ENCODE assay signal across 8 mouse cellular contexts in genomic region chr11:75231756-75232155, GRCm38 (mm10). TPM values are rescaled to one million over a fixed set of nuclear protein-coding genes. Genes with fewer than 3 reads are reported as not detected.
A peak's percentile ranks its signal among the peaks of the same experiment; 100 is the strongest.
DNase-seq lines count a peak whose midpoint lies in the region; ATAC-seq and TF ChIP-seq lines count a peak whose summit lies in the region.

No protein-coding gene starts in this region.

- peak; percentile 83 for DNase-seq in midbrain, embryonic 10.5 days (ENCODE audit: low spot score)
- peak; percentile 82 for DNase-seq in adrenal gland, postnatal 25 days
- DNase-seq in embryonic facial prominence, embryonic 10.5 days (ENCODE audit: low spot score), result peak; percentile 82
- DNase-seq in heart, postnatal 14 days, result peak; percentile 70 to 78
- DNase-seq in liver, embryonic 11.5 days (ENCODE audit: low spot score), result peak; percentile 76
- DNase-seq in urinary bladder, postnatal 25 days (ENCODE audit: low spot score), result peak; percentile 64

- no peak overlapping the region; the same call in 1 of the 2 replicates for H3K27ac ChIP-seq in midbrain, embryonic 10.5 days (replicated peaks)
- H3K27ac ChIP-seq in midbrain, embryonic 16.5 days (ENCODE audit: low read length), result no peak overlapping the region
- H3K27ac ChIP-seq in embryonic facial prominence, embryonic 10.5 days (replicated peaks), result 0 out of 2 replicates have a peak overlapping the region, but pooled peaks have one; percentile 10
- H3K27ac ChIP-seq in liver, embryonic 11.5 days (ENCODE audit: low read depth, low read length), result no peak overlapping the region
- no peak overlapping the region for H3K27ac ChIP-seq in olfactory bulb, adult 2 months (ENCODE audit: insufficient read depth, low read depth, low read length)

- ATAC-seq in midbrain, embryonic 16.5 days, result no peak
- 0 out of 2 replicates have a peak, but pooled peaks have one; percentile 50 for ATAC-seq in liver, embryonic 11.5 days (replicated peaks; ENCODE audit: low FRiP score)

- H3K27me3 ChIP-seq in midbrain, embryonic 10.5 days (ENCODE audit: low read depth, poor library complexity, severe bottlenecking), result peaks cover 46% of the 10 kb centered on the region
- H3K27me3 ChIP-seq in midbrain, embryonic 16.5 days (ENCODE audit: control insufficient read depth, insufficient read depth, low read depth, low read length), result no peaks in the 10 kb centered on the region
- peaks cover 47% of the 10 kb centered on the region for H3K27me3 ChIP-seq in embryonic facial prominence, embryonic 10.5 days (replicated peaks; ENCODE audit: low read depth, poor library complexity, severe bottlenecking)
- peaks cover 30% of the 10 kb centered on the region for H3K27me3 ChIP-seq in liver, embryonic 11.5 days (replicated peaks; ENCODE audit: control insufficient read depth, insufficient read depth, low read length)

- no peak overlapping the region for H3K4me2 ChIP-seq in midbrain, embryonic 16.5 days (ENCODE audit: low read length)
- H3K4me2 ChIP-seq in liver, embryonic 11.5 days, result no peak overlapping the region

- H3K36me3 ChIP-seq in midbrain, embryonic 10.5 days, result no peaks in the 10 kb centered on the region
- no peaks in the 10 kb centered on the region for H3K36me3 ChIP-seq in midbrain, embryonic 16.5 days (ENCODE audit: control insufficient read depth, insufficient read depth, low read length)
- no peaks in the 10 kb centered on the region for H3K36me3 ChIP-seq in embryonic facial prominence, embryonic 10.5 days (replicated peaks)
- H3K36me3 ChIP-seq in liver, embryonic 11.5 days (ENCODE audit: control insufficient read depth, insufficient read depth, low read length), result no peaks in the 10 kb centered on the region

- no peak overlapping the region for H3K9ac ChIP-seq in midbrain, embryonic 16.5 days (ENCODE audit: low read depth, low read length)
- H3K9ac ChIP-seq in liver, embryonic 11.5 days (ENCODE audit: low read depth, low read length), result no peak overlapping the region

- TF ChIP-seq CTCF in olfactory bulb, adult 2 months (IDR thresholded peaks at IDR 0.05; ENCODE audit: insufficient read depth, low read depth, low read length), result peak; percentile 64

- H3K4me1 ChIP-seq in midbrain, embryonic 10.5 days, result peaks cover 18% of the 10 kb centered on the region
- H3K4me1 ChIP-seq in midbrain, embryonic 16.5 days (ENCODE audit: control insufficient read depth, insufficient read depth, low read length), result peaks cover 25% of the 10 kb centered on the region
- peaks cover 24% of the 10 kb centered on the region for H3K4me1 ChIP-seq in embryonic facial prominence, embryonic 10.5 days
- H3K4me1 ChIP-seq in liver, embryonic 11.5 days (replicated peaks; ENCODE audit: control insufficient read depth, insufficient read depth, low read length), result peaks cover 18% of the 10 kb centered on the region
- peaks cover 14% of the 10 kb centered on the region; the same call in 1 of the 2 replicates for H3K4me1 ChIP-seq in olfactory bulb, adult 2 months (ENCODE audit: control insufficient read depth, insufficient read depth, low read length)

- WGBS in midbrain, embryonic 10.5 days, result 9% methylated on average over 7 of the region's 7 CpGs
- 19% methylated on average over 7 of the region's 7 CpGs for WGBS in midbrain, embryonic 16.5 days
- 6% methylated on average over 7 of the region's 7 CpGs for WGBS in embryonic facial prominence, embryonic 10.5 days
- WGBS in liver, embryonic 11.5 days, result 13% methylated on average over 7 of the region's 7 CpGs
- 16% methylated on average over 7 of the region's 7 CpGs for WGBS in olfactory bulb, adult 2 months

- H3K9me3 ChIP-seq in midbrain, embryonic 10.5 days (replicated peaks), result no peaks in the 10 kb centered on the region
- no peaks in the 10 kb centered on the region for H3K9me3 ChIP-seq in midbrain, embryonic 16.5 days (replicated peaks; ENCODE audit: control insufficient read depth, low read length, poor library complexity, severe bottlenecking)
- no peaks in the 10 kb centered on the region for H3K9me3 ChIP-seq in embryonic facial prominence, embryonic 10.5 days
- no peaks in the 10 kb centered on the region for H3K9me3 ChIP-seq in liver, embryonic 11.5 days (ENCODE audit: control insufficient read depth, low read length)

- no peak overlapping the region for H3K4me3 ChIP-seq in midbrain, embryonic 10.5 days
- no peak overlapping the region for H3K4me3 ChIP-seq in midbrain, embryonic 16.5 days (ENCODE audit: low read depth, low read length)
- H3K4me3 ChIP-seq in embryonic facial prominence, embryonic 10.5 days, result no peak overlapping the region
- H3K4me3 ChIP-seq in liver, embryonic 11.5 days (ENCODE audit: low read depth, low read length), result no peak overlapping the region
- no peak overlapping the region for H3K4me3 ChIP-seq in olfactory bulb, adult 2 months (ENCODE audit: insufficient read depth, low read depth, low read length)

- no peak for TF ChIP-seq POLR2A in olfactory bulb, adult 2 months (IDR thresholded peaks at IDR 0.05; ENCODE audit: insufficient read depth, low read depth, low read length)

- intact Hi-C loops in heart, postnatal 14 days (cut with DNase I), result loop anchor here (2.0 kb wide), 1 partner anchor 39 kb away; the partner anchor contains the start of gene Rtn4rl1

RNA-seq across cellular contexts. Expression of gene Rtn4rl1, which starts 38.2 kb away (rescaled TPM):
- 2.3 and 3.0 TPM in 2 replicates for polyA plus RNA-seq in midbrain, embryonic 10.5 days (2016; fragmentation: Nextera tagmentation; extraction: Ambion mirVana)
- polyA plus RNA-seq in midbrain, embryonic 16.5 days (2015; fragmentation: Nextera tagmentation; extraction: Ambion mirVana), result 17.8 and 19.7 TPM in 2 replicates
- 37.8 and 42.2 TPM in 2 replicates for total RNA-seq in adrenal gland, postnatal 25 days (2021)
- 1.5 and 2.1 TPM in 2 replicates for polyA plus RNA-seq in embryonic facial prominence, embryonic 10.5 days (2016; fragmentation: Nextera tagmentation; extraction: Ambion mirVana)
- total RNA-seq in heart, postnatal 14 days (2021), result 10 to 100 TPM; 10.6 to 13.2 TPM
- polyA plus RNA-seq in liver, embryonic 11.5 days (2014; fragmentation: Nextera tagmentation; extraction: Ambion mirVana), result 1.7 and 2.9 TPM in 2 replicates
- polyA plus RNA-seq in olfactory bulb, adult 2 months (2012; ENCODE audit: insufficient read depth, insufficient read length, low replicate concordance, missing spikeins), result not detected in 2 replicates

RNA-seq across cellular contexts. Expression of gene Dph1, which starts 40.7 kb away (rescaled TPM):
- polyA plus RNA-seq in midbrain, embryonic 10.5 days (2016; fragmentation: Nextera tagmentation; extraction: Ambion mirVana), result 25.4 and 27.3 TPM in 2 replicates
- polyA plus RNA-seq in midbrain, embryonic 16.5 days (2015; fragmentation: Nextera tagmentation; extraction: Ambion mirVana), result 12.5 and 14.0 TPM in 2 replicates
- total RNA-seq in adrenal gland, postnatal 25 days (2021), result 29.2 and 34.4 TPM in 2 replicates
- 24.9 and 29.2 TPM in 2 replicates for polyA plus RNA-seq in embryonic facial prominence, embryonic 10.5 days (2016; fragmentation: Nextera tagmentation; extraction: Ambion mirVana)
- total RNA-seq in heart, postnatal 14 days (2021), result 1 to 10 TPM; 9.9 TPM
- 30.3 and 34.0 TPM in 2 replicates for polyA plus RNA-seq in liver, embryonic 11.5 days (2014; fragmentation: Nextera tagmentation; extraction: Ambion mirVana)
- polyA plus RNA-seq in olfactory bulb, adult 2 months (2012; ENCODE audit: insufficient read depth, insufficient read length, low replicate concordance, missing spikeins), result not detected in 2 replicates

RNA-seq across cellular contexts. Expression of gene Ovca2, which starts 53.1 kb away (rescaled TPM):
- 33.5 and 37.6 TPM in 2 replicates for polyA plus RNA-seq in midbrain, embryonic 10.5 days (2016; fragmentation: Nextera tagmentation; extraction: Ambion mirVana)
- 13.3 and 14.5 TPM in 2 replicates for polyA plus RNA-seq in midbrain, embryonic 16.5 days (2015; fragmentation: Nextera tagmentation; extraction: Ambion mirVana)
- 22.4 and 23.9 TPM in 2 replicates for total RNA-seq in adrenal gland, postnatal 25 days (2021)
- 35.4 and 36.7 TPM in 2 replicates for polyA plus RNA-seq in embryonic facial prominence, embryonic 10.5 days (2016; fragmentation: Nextera tagmentation; extraction: Ambion mirVana)
- 1 to 10 TPM; 7.1 TPM for total RNA-seq in heart, postnatal 14 days (2021)
- polyA plus RNA-seq in liver, embryonic 11.5 days (2014; fragmentation: Nextera tagmentation; extraction: Ambion mirVana), result 24.9 and 32.1 TPM in 2 replicates
- polyA plus RNA-seq in olfactory bulb, adult 2 months (2012; ENCODE audit: insufficient read depth, insufficient read length, low replicate concordance, missing spikeins), result not detected in 2 replicates

Comparison
In these comparisons a context has a peak if more than half of its experiments do, and no peak if none do; other contexts are left out.
1. RNA of gene Dph1, which starts 40.7 kb away (polyA plus RNA-seq): 30.3 to 34.0 TPM in liver, embryonic 11.5 days, 25.4 to 27.3 TPM in midbrain, embryonic 10.5 days, 24.9 to 29.2 TPM in embryonic facial prominence, embryonic 10.5 days and 12.5 to 14.0 TPM in midbrain, embryonic 16.5 days; not detected in olfactory bulb, adult 2 months; every median in the first group is over 10 times any median in the second.
2. RNA of gene Ovca2, which starts 53.1 kb away (polyA plus RNA-seq): 35.4 to 36.7 TPM in embryonic facial prominence, embryonic 10.5 days, 33.5 to 37.6 TPM in midbrain, embryonic 10.5 days, 24.9 to 32.1 TPM in liver, embryonic 11.5 days and 13.3 to 14.5 TPM in midbrain, embryonic 16.5 days; not detected in olfactory bulb, adult 2 months; every median in the first group is over 10 times any median in the second.
3. Peak in every context shown above with its lines, with median percentiles within 50 percentile points of each other: DNase-seq.